Mouse (Mus musculus) regulatory T cell (primary cell): Measurements from ENCODE around the gene Taf5l.
"Not testable (repeated sequence)": the region's sequence is repeated elsewhere in the genome, so short reads cannot be mapped to it uniquely, and the experiment has no call there.

Experiments
- in situ Hi-C: fragments of 300-600 bp; cut with MboI, MseI; formaldehyde crosslinking; loops from one replicate; pipeline ENCODE4 v1.15.1; 2025; ENCODE audit warnings: high pct_unique_total_duplicates

Taf5l gene

DNA sequence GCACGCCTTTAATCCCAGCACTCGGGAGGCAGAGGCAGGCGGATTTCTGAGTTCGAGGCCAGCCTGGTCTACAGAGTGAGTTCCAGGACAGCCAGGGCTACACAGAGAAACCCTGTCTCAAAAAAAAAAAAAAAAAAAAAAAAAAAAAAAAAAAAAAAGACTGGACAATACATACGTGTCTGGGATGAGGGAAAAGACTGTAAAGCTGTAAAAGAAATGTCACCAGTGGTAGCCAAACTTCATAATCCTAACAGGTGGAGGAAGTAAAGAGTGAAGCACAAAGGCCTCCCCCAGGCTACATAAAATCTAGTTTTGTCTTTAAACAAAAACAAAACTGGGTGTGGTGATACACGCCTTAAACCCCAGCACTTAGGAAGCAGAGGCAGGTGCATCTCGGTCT, 6.9 kb downstream of the Taf5l start:
- in situ Hi-C loops, result not testable (repeated sequence)

- in situ Hi-C loops, result no loop called here
Observed at GRCm38 (mm10) chr8:124011989-124012586, 9.1 kb downstream of the Taf5l start.

DNA sequence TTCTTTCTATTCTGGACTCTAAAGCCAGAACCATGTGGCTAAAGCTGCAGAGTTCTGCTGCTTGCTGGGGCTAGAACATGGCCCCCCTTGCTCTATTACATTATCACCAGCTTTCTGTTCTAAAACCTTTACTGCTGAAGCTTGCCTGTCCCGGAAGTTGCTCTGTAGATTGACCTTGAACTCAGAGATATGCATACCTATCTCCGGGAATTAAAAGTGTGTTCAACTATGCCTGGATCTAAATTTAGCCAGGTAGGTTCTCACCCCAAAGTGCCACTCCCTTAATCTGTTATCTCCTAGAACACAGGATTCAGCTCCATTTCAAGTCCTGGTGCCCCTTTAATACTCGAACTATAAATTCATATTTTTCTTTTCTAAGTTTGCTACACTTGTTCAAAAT, 9.6 kb downstream of the Taf5l start:
- in situ Hi-C loops, result no loop called here

DNA sequence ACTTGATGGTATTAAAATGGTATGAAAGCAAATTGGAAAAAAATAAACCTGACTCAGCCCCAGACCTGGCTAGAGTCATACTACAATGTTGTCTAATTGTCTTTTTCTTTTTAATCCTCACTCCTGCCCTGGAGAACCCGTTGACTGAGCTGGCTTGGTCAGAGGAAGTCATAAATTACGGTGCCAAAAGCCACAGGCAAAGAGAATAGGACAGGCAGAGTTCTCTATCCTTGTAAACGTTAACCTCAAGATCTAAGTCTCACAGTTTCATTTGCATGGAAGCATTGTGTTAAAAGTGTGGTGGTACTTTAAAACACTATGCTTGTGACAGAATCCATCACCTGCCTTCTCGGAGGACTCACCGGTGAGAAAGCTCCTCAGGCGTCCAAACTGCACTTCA, 13.4 kb downstream of the Taf5l start:
- in situ Hi-C loops, result no loop called here

DNA sequence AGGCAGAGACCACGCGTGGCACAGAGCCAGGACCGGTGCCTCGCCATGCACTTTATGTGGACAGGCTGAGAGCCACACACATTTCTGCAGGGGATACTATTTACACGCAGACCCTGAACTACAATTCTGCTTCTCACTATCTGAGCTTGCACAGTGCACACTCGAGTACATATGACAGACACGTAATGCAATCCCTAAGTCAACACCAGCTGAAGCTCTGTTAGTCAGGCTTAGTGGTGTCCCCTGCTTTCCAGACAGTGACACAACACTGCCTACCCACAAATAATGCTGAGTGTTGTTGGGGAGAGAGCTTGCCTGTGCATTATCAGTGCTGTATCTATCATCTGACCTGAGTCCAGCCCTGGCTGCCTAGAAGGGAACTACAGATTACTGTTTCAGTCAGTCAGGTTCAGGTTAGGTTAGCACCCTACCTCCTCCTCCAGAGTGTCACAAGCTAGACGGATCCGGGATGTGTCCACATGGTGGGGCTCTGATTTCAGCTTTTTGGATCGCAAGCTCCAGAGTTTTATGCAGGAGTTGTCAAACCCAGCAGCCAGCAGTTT, 18.6 kb downstream of the Taf5l start:
- in situ Hi-C loops, result no loop called here

DNA sequence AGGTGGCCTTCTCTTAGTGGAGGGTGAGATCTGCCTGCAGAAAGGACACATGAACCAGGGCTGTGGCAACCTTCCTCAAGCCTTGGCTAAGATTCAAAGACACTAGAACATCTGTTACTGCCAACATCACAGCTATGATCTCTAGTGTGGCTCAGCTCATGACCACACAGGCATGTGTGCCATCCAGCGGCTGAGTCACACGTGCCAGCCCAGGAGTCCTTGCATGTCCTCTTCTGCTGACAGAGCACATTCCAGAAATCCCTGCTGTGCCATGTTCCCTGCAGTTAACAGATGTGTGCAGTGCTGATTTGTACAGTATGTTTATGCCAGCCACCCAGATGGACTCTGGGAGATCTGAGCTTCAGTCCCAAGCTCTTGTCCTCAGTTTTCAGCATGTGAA, 21.6 kb downstream of the Taf5l start:
- in situ Hi-C loops, result no loop called here

DNA sequence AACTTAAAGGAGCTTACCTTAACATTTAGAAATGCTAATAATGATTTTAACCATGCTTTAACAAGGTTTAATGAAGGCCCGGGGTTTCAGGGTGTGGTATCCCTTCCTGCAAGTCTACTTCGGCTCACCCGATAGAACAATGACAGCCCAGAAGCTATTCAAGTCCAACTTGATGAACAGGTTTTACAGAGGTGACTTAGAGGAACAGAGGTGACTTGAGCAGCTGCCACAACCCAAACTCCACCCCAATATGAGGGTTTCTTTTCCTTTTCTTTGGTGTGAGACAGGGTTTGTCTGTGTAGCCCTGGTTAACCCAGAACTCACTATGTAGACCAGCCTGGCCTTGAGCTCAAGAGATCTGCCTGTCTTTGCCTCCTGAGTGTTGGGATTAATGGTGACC, 27.2 kb downstream of the Taf5l start:
- in situ Hi-C loops, result no loop called here

DNA sequence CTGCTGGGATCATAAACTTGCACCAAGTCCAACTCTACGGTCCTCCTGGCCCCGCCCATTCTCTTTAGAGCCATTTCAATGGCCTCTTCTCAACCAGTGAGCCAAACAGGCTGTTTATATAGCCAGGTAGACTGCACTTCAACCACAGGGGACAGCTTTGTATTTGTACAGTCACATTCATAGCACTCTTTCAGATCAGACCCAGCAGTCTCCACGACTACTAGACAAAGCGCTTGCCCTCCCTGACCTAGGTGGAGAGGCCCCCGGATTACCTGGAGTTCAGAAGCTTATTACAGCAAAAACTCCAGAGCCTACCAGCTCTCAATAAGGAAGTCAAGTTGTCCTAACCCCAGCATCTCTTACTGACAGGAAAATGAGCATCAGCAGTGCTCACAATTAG, 27.6 kb downstream of the Taf5l start:
- in situ Hi-C loops, result no loop called here

DNA sequence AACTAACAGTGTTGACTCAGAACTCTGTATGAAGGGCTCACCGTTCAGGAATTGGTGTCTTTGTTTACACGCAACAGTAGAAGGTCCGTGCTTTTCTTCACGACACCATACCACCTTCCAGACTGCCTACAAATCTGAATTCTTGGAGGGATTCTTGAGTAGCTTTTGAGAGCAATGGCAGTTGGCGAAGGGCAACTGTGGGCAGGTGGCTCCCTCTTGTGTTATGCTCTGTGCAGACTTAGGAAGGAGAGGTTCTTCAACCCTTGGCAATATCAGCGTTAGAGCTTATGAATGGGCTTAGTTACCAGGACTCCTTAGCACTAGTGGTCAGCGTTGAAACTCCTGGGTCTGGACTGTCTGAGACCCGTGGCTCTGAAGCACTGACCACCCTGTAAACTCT, 28.6 kb downstream of the Taf5l start:
- in situ Hi-C loops, result no loop called here

GRCm38 (mm10) chr8:123990277-123991049, 30.7 kb downstream of the Taf5l start:
- in situ Hi-C loops, result no loop called here

GRCm38 (mm10) chr8:123989128-123989527, 32.1 kb downstream of the Taf5l start:
- in situ Hi-C loops, result no loop called here

DNA sequence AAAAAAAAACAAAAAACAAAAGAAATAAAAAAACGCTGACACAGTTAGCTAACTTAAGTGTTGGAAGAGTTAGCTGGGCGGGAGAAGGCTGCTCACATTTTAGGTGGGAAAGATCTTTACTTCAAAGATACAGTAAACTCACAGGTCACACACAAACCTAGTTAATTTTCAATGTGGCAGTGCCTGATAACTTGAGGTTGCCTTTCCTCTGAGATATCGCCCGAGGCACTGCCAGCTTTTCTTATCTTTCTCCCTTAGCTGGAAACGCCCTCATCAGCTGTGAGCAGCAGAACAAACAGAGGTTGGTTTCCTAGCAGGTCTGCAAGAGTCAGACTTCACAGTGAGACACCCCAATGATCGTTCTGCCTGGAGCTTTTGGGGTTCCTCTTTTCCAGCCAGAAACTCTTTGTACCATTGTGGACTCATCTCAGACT, 32.6 kb downstream of the Taf5l start:
- in situ Hi-C loops, result no loop called here

DNA sequence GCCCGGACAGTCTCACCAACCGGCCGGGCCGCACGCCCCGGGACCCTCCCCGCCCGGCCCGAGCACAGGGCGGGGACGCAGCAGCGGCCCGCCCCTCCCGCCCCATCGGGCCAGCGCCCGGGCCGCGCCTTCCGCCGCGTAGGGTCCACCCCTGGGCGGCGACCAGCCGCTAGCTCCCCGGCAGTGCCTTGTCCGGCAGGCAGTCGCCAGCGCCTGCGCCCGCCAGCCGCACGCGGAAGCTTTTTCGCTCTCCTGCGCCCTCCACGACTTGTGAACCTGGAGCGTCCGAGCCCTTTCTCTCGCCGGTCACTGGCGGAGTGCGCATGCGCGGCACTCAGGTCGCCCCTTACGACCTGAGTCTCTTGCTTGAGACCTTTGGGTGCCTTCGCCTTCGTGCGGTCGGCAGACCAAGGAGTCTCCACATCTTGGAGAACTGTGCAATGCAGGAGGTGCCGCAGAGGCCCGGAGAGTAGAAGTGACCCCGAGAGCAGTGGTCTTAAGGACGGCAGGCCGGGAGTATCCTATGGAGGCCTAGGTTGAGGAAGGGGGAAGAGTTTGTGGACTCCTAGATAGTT, 38.3 kb downstream of the Taf5l start, which contains the start of gene Abcb10:
Gene Abcb10 (minus strand): TSS at position 297 of the 575 bp plus-strand sequence.
- in situ Hi-C loops, result no loop called here

GRCm38 (mm10) chr8:123982291-123982793, 38.9 kb downstream of the Taf5l start:
- in situ Hi-C loops, result no loop called here

GRCm38 (mm10) chr8:123981674-123982073, 39.5 kb downstream of the Taf5l start:
- in situ Hi-C loops, result no loop called here

DNA sequence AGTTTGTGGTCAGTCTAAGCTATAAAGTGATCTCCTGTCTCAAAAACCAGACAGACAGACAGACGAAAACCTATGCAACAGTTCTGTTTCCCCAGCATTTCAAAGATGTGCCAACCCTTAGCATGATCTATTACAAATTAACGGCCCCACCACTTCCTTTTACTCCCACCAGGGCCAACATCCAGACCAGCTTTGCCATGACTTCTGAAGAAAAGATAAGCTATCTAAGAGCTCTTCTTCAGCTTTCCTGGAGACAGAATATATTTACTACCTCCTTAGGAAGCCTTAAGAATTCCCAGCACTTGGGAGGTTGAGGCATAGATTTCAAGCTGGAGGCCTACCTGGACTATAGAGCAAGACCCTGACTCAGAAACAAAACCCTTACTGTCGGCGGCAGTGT, 41.0 kb downstream of the Taf5l start:
- in situ Hi-C loops, result no loop called here

- in situ Hi-C loops, result no loop called here
Observed at GRCm38 (mm10) chr8:123978926-123979325, 42.3 kb downstream of the Taf5l start.

- in situ Hi-C loops, result no loop called here
Observed at GRCm38 (mm10) chr8:123978166-123978838, 42.9 kb downstream of the Taf5l start.

DNA sequence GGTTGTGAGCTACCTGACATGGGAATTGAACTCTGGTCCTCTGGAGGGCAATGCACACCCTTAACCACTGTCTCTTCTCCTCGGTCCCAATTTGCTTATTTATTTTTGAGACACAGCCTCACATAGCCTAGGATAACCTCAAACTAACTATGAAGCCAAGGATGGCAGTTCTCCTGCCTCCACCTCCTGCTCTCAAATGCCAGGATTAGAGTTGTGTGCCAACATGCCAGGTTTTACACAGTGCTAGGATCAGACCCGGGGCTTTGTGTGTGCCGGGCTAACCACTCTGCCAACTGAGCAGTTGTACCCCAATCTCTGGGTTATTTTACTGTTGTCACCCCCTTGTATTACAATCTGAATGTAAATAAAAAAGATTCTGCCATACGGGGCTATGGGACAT, 43.7 kb downstream of the Taf5l start:
- in situ Hi-C loops, result no loop called here

DNA sequence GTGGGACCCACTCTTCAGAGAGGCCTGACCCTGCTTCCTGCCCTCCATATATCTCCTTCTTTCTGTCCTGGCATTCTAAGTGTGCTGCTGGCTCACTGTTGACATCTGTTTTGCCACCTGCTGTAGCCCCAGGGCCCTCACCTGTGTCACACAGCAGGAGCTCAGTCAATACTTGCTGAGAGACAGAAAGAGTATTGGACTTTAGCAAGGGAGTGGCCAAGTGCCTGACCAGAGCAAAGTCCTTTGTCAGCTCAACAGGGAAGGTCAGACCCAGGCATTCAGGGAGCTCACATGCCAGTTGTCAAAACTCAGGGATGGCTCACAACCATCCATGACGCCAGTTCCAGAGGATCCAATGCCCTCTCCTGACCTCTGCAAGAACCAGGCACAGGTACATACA, 47.7 kb downstream of the Taf5l start:
- in situ Hi-C loops, result no loop called here

GRCm38 (mm10) chr8:123966896-123967295, 54.3 kb downstream of the Taf5l start:
- in situ Hi-C loops, result no loop called here

DNA sequence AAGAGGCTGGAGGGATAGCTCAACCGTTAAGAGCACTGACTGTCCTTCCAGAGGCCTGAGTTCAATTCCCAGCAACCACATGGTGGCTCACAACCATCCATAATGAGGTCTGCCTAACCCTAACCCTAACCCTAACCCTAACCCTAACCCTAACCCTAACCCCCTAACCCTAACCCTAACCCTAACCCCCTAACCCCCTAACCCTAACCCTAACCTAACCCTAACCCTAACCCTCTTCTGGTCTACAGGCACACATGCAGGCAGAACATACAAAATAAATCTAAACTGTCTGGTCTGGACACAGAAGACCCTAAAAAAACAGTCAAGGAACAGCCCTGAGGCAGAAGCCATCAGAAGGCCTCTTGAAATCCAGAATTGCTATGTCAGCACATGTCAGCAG, 59.8 kb downstream of the Taf5l start:
- in situ Hi-C loops, result no loop called here
